Mouse (Mus musculus) ES-E14 (cell line): Measurements from ENCODE around the gene Spats2l. TPM values are rescaled to one million over a fixed set of nuclear protein-coding genes. Genes with fewer than 3 reads are reported as not detected.

ENCODE experiments used
- DNase-seq: peaks from one replicate; pipeline ENCODE4 v3.0.0-alpha.2; 2013; ENCODE audit warnings: low read depth, low spot score
- H3K27ac ChIP-seq: 2 replicates; pipeline ENCODE4 v1.5.1; 2012; ENCODE audit warnings: low read depth, mild to moderate bottlenecking, low read length, moderate library complexity, mixed read lengths; ENCODE audit not compliant: poor library complexity, insufficient read depth, severe bottlenecking
- H3K36me3 ChIP-seq: 2 replicates; pipeline ENCODE4 v1.6.1; 2012; ENCODE audit warnings: mild to moderate bottlenecking, low read length, moderate library complexity, mixed read lengths; ENCODE audit not compliant: control insufficient read depth, poor library complexity, insufficient read depth, severe bottlenecking
- H3K4me1 ChIP-seq, 2 experiments: fragments of 150-350 bp in 1 of 2; sonication (generic) in 1 of 2; 2 replicates each; pipeline ENCODE4 v1.6.1; 2012; ENCODE audit warnings: low read length in 2 of 2, mild to moderate bottlenecking in 1 of 2, mixed read lengths in 1 of 2; ENCODE audit not compliant: control insufficient read depth in 2 of 2, insufficient read depth in 2 of 2, poor library complexity in 1 of 2
- H3K4me3 ChIP-seq, 2 experiments: fragments of 150-350 bp in 1 of 2; sonication (generic) in 1 of 2; 2 replicates each; pipeline ENCODE4 v1.5.1; 2012; ENCODE audit warnings: low read length in 2 of 2, low read depth in 1 of 2, mild to moderate bottlenecking in 1 of 2, mixed read lengths in 1 of 2; ENCODE audit not compliant: insufficient read depth in 1 of 2, poor library complexity in 1 of 2, severe bottlenecking in 1 of 2
- H3K9ac ChIP-seq: 2 replicates; pipeline ENCODE4 v1.6.1; 2012; ENCODE audit warnings: low read depth, mild to moderate bottlenecking, low read length, mixed read lengths; ENCODE audit not compliant: poor library complexity, insufficient read depth, severe bottlenecking
- H3K9me3 ChIP-seq: fragments of 150-350 bp; sonication (generic); 2 replicates; pipeline ENCODE4 v1.6.1; 2012; ENCODE audit warnings: low read depth, mild to moderate bottlenecking, low read length; ENCODE audit not compliant: control insufficient read depth, insufficient read depth
- CHD2 ChIP-seq: IDR thresholded peaks from 2 replicates; pipeline ENCODE4 v1.6.1; 2014; ENCODE audit warnings: mild to moderate bottlenecking, low read depth, low read length, inconsistent platforms
- HCFC1 ChIP-seq: IDR thresholded peaks from 2 replicates; pipeline ENCODE4 v1.6.1; 2012; ENCODE audit warnings: low read length, inconsistent platforms, borderline replicate concordance; ENCODE audit not compliant: insufficient read depth
- MAFK ChIP-seq: IDR thresholded peaks from 2 replicates; pipeline ENCODE4 v1.6.1; 2014; ENCODE audit warnings: mild to moderate bottlenecking, low read depth, low read length, inconsistent platforms; ENCODE audit not compliant: insufficient read depth
- ZC3H11A ChIP-seq: IDR thresholded peaks from 2 replicates; pipeline ENCODE4 v1.6.1; 2012; ENCODE audit warnings: low read depth, mild to moderate bottlenecking, inconsistent platforms, low read length, borderline replicate concordance
- ZNF384 ChIP-seq: IDR thresholded peaks from 2 replicates; pipeline ENCODE4 v1.6.1; 2012; ENCODE audit warnings: low read depth, low read length, inconsistent platforms
- in situ Hi-C, 2 experiments: fragments of 600-800 bp; cut with MboI; formaldehyde crosslinking; loops; one replicate each; pipeline ENCODE4 v1.15.1; 2025; ENCODE audit warnings: low sequenced_read_pairs in 2 of 2, inconsistent platforms in 1 of 2; ENCODE audit not compliant: unreplicated experiment in 2 of 2
- total RNA-seq: library from RNA; depleted of rRNA; stranded (reverse); fragments of 300-350 nt; gene quantifications from 2 replicates; pipeline ENCODE4 v1.2.3, GENCODE M21; 2012

The Spats2l gene
- total RNA-seq, 1 experiment, result 2.3 TPM

GRCm38 (mm10) chr1:57824966-57825759, 51.2 kb downstream of the Spats2l start:
- Histone ChIP-seq H3K27ac (no peak overlapping the region), H3K4me3 (no peak overlapping the region), H3K36me3 (no peaks in the 10 kb centered on the region), H3K9me3 (no peaks in the 10 kb centered on the region), H3K4me1 (no peaks in the 10 kb centered on the region), H3K9ac (no peak overlapping the region)
- no peak for DNase-seq
- TF ChIP-seq MAFK (no peak), ZNF384 (no peak), HCFC1 (no peak), CHD2 (no peak), ZC3H11A (no peak)
- in situ Hi-C loops, result no loop called here

- Histone ChIP-seq H3K9ac (no peak overlapping the region), H3K9me3 (no peaks in the 10 kb centered on the region), H3K4me1 (no peaks in the 10 kb centered on the region), H3K36me3 (no peaks in the 10 kb centered on the region), H3K27ac (no peak overlapping the region), H3K4me3 (no peak overlapping the region)
- no peak for DNase-seq
- TF ChIP-seq ZNF384 (no peak), CHD2 (no peak), ZC3H11A (no peak), MAFK (no peak), HCFC1 (no peak)
- in situ Hi-C loops, result no loop called here
Measured at GRCm38 (mm10) chr1:57826245-57826644, 52.3 kb downstream of the Spats2l start.

GRCm38 (mm10) chr1:57833145-57833544, 59.2 kb downstream of the Spats2l start:
- no peak overlapping the region for H3K4me3 ChIP-seq
- TF ChIP-seq MAFK, result no peak
- no peak for TF ChIP-seq ZC3H11A
- no peak for TF ChIP-seq HCFC1
- no peak for TF ChIP-seq CHD2
- no peak for TF ChIP-seq ZNF384
- no peak overlapping the region for H3K27ac ChIP-seq
- no peak for DNase-seq
- no peak overlapping the region for H3K9ac ChIP-seq
- no peaks in the 10 kb centered on the region for H3K9me3 ChIP-seq
- no peaks in the 10 kb centered on the region for H3K4me1 ChIP-seq
- H3K36me3 ChIP-seq, result no peaks in the 10 kb centered on the region
- in situ Hi-C loops, result no loop called here

- no peaks in the 10 kb centered on the region for H3K36me3 ChIP-seq
- H3K27ac ChIP-seq, result no peak overlapping the region
- H3K4me1 ChIP-seq, result no peaks in the 10 kb centered on the region
- no peak for DNase-seq
- H3K9me3 ChIP-seq, result no peaks in the 10 kb centered on the region
- no peak overlapping the region for H3K9ac ChIP-seq
- H3K4me3 ChIP-seq, result no peak overlapping the region
- in situ Hi-C loops, result no loop called here
- TF ChIP-seq HCFC1 (no peak), MAFK (peak; percentile 93)
Measured at GRCm38 (mm10) chr1:57835128-57835527, 61.2 kb downstream of the Spats2l start.
